Mouse (Mus musculus) ES-E14 (cell line): ENCODE data around the gene Mamld1.

Experiments
- CHD2 ChIP-seq: IDR thresholded peaks from 2 replicates; pipeline ENCODE4 v1.6.1; 2014; ENCODE audit warnings: mild to moderate bottlenecking, low read depth, low read length, inconsistent platforms
- HCFC1 ChIP-seq: IDR thresholded peaks from 2 replicates; pipeline ENCODE4 v1.6.1; 2012; ENCODE audit warnings: low read length, inconsistent platforms, borderline replicate concordance; ENCODE audit not compliant: insufficient read depth
- MAFK ChIP-seq: IDR thresholded peaks from 2 replicates; pipeline ENCODE4 v1.6.1; 2014; ENCODE audit warnings: mild to moderate bottlenecking, low read depth, low read length, inconsistent platforms; ENCODE audit not compliant: insufficient read depth
- ZC3H11A ChIP-seq: IDR thresholded peaks from 2 replicates; pipeline ENCODE4 v1.6.1; 2012; ENCODE audit warnings: low read depth, mild to moderate bottlenecking, inconsistent platforms, low read length, borderline replicate concordance
- ZNF384 ChIP-seq: IDR thresholded peaks from 2 replicates; pipeline ENCODE4 v1.6.1; 2012; ENCODE audit warnings: low read depth, low read length, inconsistent platforms

DNA sequence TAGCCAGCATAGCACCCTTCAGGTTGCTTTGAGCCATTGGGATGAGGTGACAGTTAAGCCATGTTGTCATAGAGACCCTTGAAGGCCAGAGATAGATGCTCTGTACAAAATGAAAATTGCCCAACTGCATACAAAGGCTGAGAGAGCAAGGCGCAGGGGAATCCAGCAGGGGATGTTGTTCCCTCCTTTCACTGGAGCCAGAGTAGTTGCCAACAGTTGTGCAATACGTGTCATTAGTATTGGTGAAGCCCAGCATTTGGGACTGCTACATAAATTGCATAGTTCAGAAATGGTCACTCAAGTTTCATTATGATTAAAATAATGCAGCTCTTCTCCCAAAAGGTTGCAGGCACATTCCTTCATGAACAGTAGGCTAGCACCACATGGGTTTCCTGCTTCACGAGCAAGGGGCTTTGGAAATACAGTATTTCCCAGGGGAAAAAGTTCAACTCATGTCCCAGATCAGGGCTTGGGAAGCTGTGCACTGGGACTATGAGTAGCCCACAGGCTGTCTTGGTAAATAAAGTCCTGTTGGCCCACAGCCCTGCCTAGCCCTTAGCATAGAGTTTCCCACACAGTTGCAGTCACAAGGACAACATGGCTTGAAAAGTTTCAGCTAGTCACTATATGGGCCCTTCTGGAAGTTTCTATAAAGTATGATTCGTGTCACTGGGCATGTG lies 58.1 kb downstream of the Mamld1 start:
- no peak for TF ChIP-seq MAFK
- TF ChIP-seq ZC3H11A = no peak
- TF ChIP-seq HCFC1 = no peak
- TF ChIP-seq CHD2 = no peak
- TF ChIP-seq ZNF384 = no peak
